Comparison of ENCODE assay signal across 9 mouse cellular contexts in genomic region chr7:70330761-70331242, GRCm38 (mm10). TPM values are rescaled to one million over a fixed set of nuclear protein-coding genes. Genes with fewer than 3 reads are reported as not detected.
A peak's percentile ranks its signal among the peaks of the same experiment; 100 is the strongest.
DNase-seq lines count a peak whose midpoint lies in the region; ATAC-seq and TF ChIP-seq lines count a peak whose summit lies in the region.
"Had no signal": no experiment of that assay in that cellular context is flagged by ENCODE, and none has a peak within 500 bp of the region (broad histone marks: within the 10 kb centered on the region; RNA-seq: fewer than 3 reads in every experiment).

No protein-coding gene starts in this region.

- H3K9me3 ChIP-seq in E14TG2a.4 (ENCODE audit: low read length), result no peaks in the 10 kb centered on the region
- no peaks in the 10 kb centered on the region for H3K9me3 ChIP-seq in forebrain, embryonic 16.5 days (ENCODE audit: control insufficient read depth, low read length)
- no peaks in the 10 kb centered on the region for H3K9me3 ChIP-seq in liver, embryonic 13.5 days (replicated peaks)

- TF ChIP-seq CTCF in E14TG2a.4 (conservative IDR thresholded peaks at IDR 0.05; ENCODE audit: low read length), result no peak

- peak; percentile 16 for DNase-seq in adrenal gland, postnatal 10 days
- DNase-seq in adrenal gland, adult 18-20 months (ENCODE audit: low spot score in 2 of 2), result no peak
- no peak for DNase-seq in liver, embryonic 13.5 days
- DNase-seq in cerebellum, adult 9-11 months, result no peak

- H3K9ac ChIP-seq in forebrain, embryonic 16.5 days (replicated peaks; ENCODE audit: low read depth, low read length), result 0 out of 2 replicates have a peak overlapping the region, but pooled peaks have one; percentile 15
- H3K9ac ChIP-seq in liver, embryonic 13.5 days, result no peak overlapping the region

- no peaks in the 10 kb centered on the region for H3K36me3 ChIP-seq in E14TG2a.4 (ENCODE audit: insufficient read depth, low read length)
- no peaks in the 10 kb centered on the region for H3K36me3 ChIP-seq in forebrain, embryonic 16.5 days (ENCODE audit: control insufficient read depth, insufficient read depth)
- H3K36me3 ChIP-seq in liver, embryonic 13.5 days, result no peaks in the 10 kb centered on the region

- peak overlapping the region; percentile 32 for H3K4me2 ChIP-seq in forebrain, embryonic 16.5 days (ENCODE audit: low read length)
- H3K4me2 ChIP-seq in liver, embryonic 13.5 days, result peak overlapping the region; percentile 55

- WGBS in forebrain, embryonic 16.5 days, result under 1% methylated on average over 19 of the region's 19 CpGs
- 2% methylated on average over 19 of the region's 19 CpGs for WGBS in liver, embryonic 13.5 days (ENCODE audit: insufficient replicate concordance)

- peaks cover 96% of the 10 kb centered on the region for H3K27me3 ChIP-seq in E14TG2a.4 (ENCODE audit: insufficient read depth, low read length)
- peaks cover 75% of the 10 kb centered on the region for H3K27me3 ChIP-seq in forebrain, embryonic 16.5 days (replicated peaks; ENCODE audit: control insufficient read depth, insufficient read depth, low read length)
- peaks cover 98% of the 10 kb centered on the region for H3K27me3 ChIP-seq in liver, embryonic 13.5 days

- peak overlapping the region; percentile 70 for H3K4me3 ChIP-seq in E14TG2a.4 (replicated peaks; ENCODE audit: low read length)
- H3K4me3 ChIP-seq in forebrain, embryonic 16.5 days (replicated peaks; ENCODE audit: low read length), result peak overlapping the region; percentile 17
- H3K4me3 ChIP-seq in liver, embryonic 13.5 days (replicated peaks), result peak overlapping the region; percentile 38; the same call in 1 of the 2 replicates

- ATAC-seq in forebrain, embryonic 16.5 days, result no peak; the same call in 1 of the 2 replicates
- no peak for ATAC-seq in liver, embryonic 13.5 days (ENCODE audit: low read depth)
- no peak for ATAC-seq in erythroid progenitor cell, adult 5-6 weeks (replicated peaks; ENCODE audit: low FRiP score, poor library complexity, severe bottlenecking)
- ATAC-seq in frontal cortex, adult (ENCODE audit: low TSS enrichment), result no peak

- H3K4me1 ChIP-seq in E14TG2a.4 (replicated peaks; ENCODE audit: low read depth, low read length), result peaks cover 48% of the 10 kb centered on the region
- peaks cover 22% of the 10 kb centered on the region; the same call in 1 of the 2 replicates for H3K4me1 ChIP-seq in forebrain, embryonic 16.5 days (replicated peaks; ENCODE audit: control insufficient read depth, insufficient read depth, low read length)
- no peaks in the 10 kb centered on the region for H3K4me1 ChIP-seq in liver, embryonic 13.5 days (replicated peaks)

- H3K27ac ChIP-seq in forebrain, embryonic 16.5 days (ENCODE audit: low read length), result peak overlapping the region; percentile 54
- no peak overlapping the region for H3K27ac ChIP-seq in liver, embryonic 13.5 days
- H3K27ac ChIP-seq: macrophage had no signal

RNA-seq across cellular contexts. Expression of gene Nr2f2, which starts 35.7 kb away (rescaled TPM):
- 10 to 100 TPM; 78.3 to 79.6 TPM for total RNA-seq in adrenal gland, postnatal 10 days (2021)
- 100 to 1,000 TPM in 1 of 2 experiments, 10 to 100 TPM in 1; 99.3 to 123 TPM for total RNA-seq in adrenal gland, adult 18-20 months (2021)
- 88.4 and 90.6 TPM in 2 replicates for polyA plus RNA-seq in forebrain, embryonic 16.5 days (2015; fragmentation: Nextera tagmentation; extraction: Ambion mirVana)
- polyA plus RNA-seq in liver, embryonic 13.5 days (2015; fragmentation: Nextera tagmentation; extraction: Ambion mirVana), result 10.2 and 11.9 TPM in 2 replicates
- total RNA-seq in erythroid progenitor cell, adult 5-6 weeks (2015; ENCODE audit: low replicate concordance), result not detected in 2 replicates
- not detected in 2 replicates for total RNA-seq in erythroid progenitor cell, adult 5-6 weeks (2017; ENCODE audit: low replicate concordance)
- polyA plus RNA-seq: macrophage had no signal

Comparison
In these comparisons a context has a peak if more than half of its experiments do, and no peak if none do; other contexts are left out.
1. H3K4me3 ChIP-seq: peak in every context shown above with its lines; median percentile 70 in E14TG2a.4; 38 in liver, embryonic 13.5 days; 17 in forebrain, embryonic 16.5 days.
2. RNA of gene Nr2f2, which starts 35.7 kb away (total RNA-seq): 99.3 to 123 TPM in adrenal gland, adult 18-20 months and 78.3 to 79.6 TPM in adrenal gland, postnatal 10 days; not detected in erythroid progenitor cell, adult 5-6 weeks; every median in the first group is over 10 times any median in the second.